Mouse (Mus musculus) small intestine, adult 10 weeks (tissue): ENCODE measurements around the gene Rhob. TPM values are rescaled to one million over a fixed set of nuclear protein-coding genes. Genes with fewer than 3 reads are reported as not detected.

ENCODE experiments used
- polyA plus RNA-seq: library from polyadenylated mRNA; stranded (reverse); fragments of 350-450 nt; fragmentation: Illumina TruSeq; extraction: RNeasy Lipid Tissue Mini Kit (QIAGEN cat#74804); gene quantifications from one replicate; pipeline ENCODE4 v1.2.3, GENCODE M21; 2014; ENCODE audit warnings: low replicate concordance

Rhob gene
- polyA plus RNA-seq = 47.1 TPM

DNA sequence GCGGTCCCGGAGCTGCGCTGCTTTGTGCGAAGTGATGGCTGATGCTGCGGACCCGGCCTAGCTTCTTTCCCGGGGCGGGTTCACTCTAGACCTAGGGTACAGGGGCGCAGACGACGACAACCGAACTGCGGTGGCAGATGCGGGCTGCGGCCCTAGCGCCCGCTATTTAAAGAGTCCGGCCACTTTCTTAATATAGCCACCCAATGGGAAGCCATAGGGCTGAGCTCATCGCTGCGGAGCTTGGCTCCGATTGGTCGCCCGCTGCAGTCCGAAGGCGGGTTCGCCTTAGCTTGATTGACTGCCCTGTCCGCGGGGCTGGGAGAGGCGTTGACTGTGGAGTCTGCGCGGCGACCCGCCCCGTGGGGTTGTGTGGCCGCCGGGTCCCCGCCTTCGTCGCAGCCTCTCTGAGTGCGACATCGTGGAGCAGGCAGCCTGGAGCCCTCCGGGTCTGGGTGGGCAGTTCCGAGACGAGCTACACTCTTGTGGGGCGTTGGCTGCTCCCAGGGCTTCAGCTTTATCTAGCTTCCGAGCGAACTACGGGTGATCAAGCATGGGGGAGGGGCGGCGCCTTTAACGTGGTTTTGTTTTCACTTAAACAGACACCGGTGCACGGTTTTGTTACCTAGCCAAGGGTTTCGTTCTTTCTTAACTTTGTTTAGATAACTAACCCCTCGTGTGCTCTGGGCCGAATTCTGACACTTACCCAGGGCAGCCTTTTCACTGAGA lies at the start of gene Rhob:
TSS of gene Rhob (minus strand) at position 139 of the 726 bp plus-strand sequence.

Other genes with a start within 250 kb of the Rhob start
- not detected for gene Gdf7, start 198.1 kb downstream of the Rhob start, polyA plus RNA-seq
- 0.74 TPM for gene Hs1bp3, start 186.6 kb downstream of the Rhob start, polyA plus RNA-seq
- 278 TPM for gene Slc7a15, start 99.1 kb upstream of the Rhob start, polyA plus RNA-seq
- gene Pum2, start 174.1 kb upstream of the Rhob start, polyA plus RNA-seq = 149 TPM